Mouse (Mus musculus): Measurements from ENCODE around the gene Mcpt8. TPM values are rescaled to one million over a fixed set of nuclear protein-coding genes. Genes with fewer than 3 reads are reported as not detected.
"Not testable (repeated sequence)": the region's sequence is repeated elsewhere in the genome, so short reads cannot be mapped to it uniquely, and the experiment has no call there.

Mcpt8 gene
- polyA plus RNA-seq, 1 experiment from 2014 or later: 0.61 TPM

GRCm38 (mm10) chr14:56097597-56097996 is 12.5 kb upstream of the Mcpt8 start:
- Histone ChIP-seq H3K27me3 (no peaks in the 10 kb centered on the region), H3K4me3 (no peak overlapping the region), H3K9me3 (no peaks in the 10 kb centered on the region), H3K4me2 (replicated peaks) (no peak overlapping the region), H3K9ac (no peak overlapping the region), H3K27ac (no peak overlapping the region), H3K36me3 (no peaks in the 10 kb centered on the region), H3K4me1 (no peaks in the 10 kb centered on the region)
- WGBS: 70% methylated on average over 1 of the region's 1 CpGs
- ATAC-seq (ENCODE audit: low FRiP score, low read depth): no peak

- Histone ChIP-seq H3K9ac (no peak overlapping the region), H3K36me3 (no peaks in the 10 kb centered on the region), H3K4me3 (no peak overlapping the region), H3K9me3 (no peaks in the 10 kb centered on the region), H3K27ac (no peak overlapping the region), H3K4me2 (replicated peaks) (no peak overlapping the region), H3K4me1 (no peaks in the 10 kb centered on the region), H3K27me3 (no peaks in the 10 kb centered on the region)
- WGBS: 73% methylated on average over 2 of the region's 2 CpGs
- no peak for ATAC-seq (ENCODE audit: low FRiP score, low read depth)
Measured at GRCm38 (mm10) chr14:56093353-56093752, 8.3 kb upstream of the Mcpt8 start.

GRCm38 (mm10) chr14:56086711-56087110 is 1.6 kb upstream of the Mcpt8 start:
- Histone ChIP-seq H3K9ac (no peak overlapping the region), H3K27me3 (no peaks in the 10 kb centered on the region), H3K4me3 (no peak overlapping the region), H3K36me3 (no peaks in the 10 kb centered on the region), H3K9me3 (no peaks in the 10 kb centered on the region), H3K4me2 (replicated peaks) (no peak overlapping the region), H3K27ac (no peak overlapping the region), H3K4me1 (no peaks in the 10 kb centered on the region)
- 71% methylated on average over 3 of the region's 3 CpGs for WGBS
- ATAC-seq (ENCODE audit: low FRiP score, low read depth): no peak

GRCm38 (mm10) chr14:56082016-56082415 is 3.1 kb downstream of the Mcpt8 start:
- no peak for ATAC-seq (ENCODE audit: low FRiP score, low read depth)
- no peak overlapping the region for H3K27ac ChIP-seq
- no peak overlapping the region for H3K4me3 ChIP-seq
- 82% methylated on average over 4 of the region's 4 CpGs for WGBS
- no peaks in the 10 kb centered on the region for H3K27me3 ChIP-seq
- no peak overlapping the region for H3K4me2 ChIP-seq (replicated peaks)
- no peak overlapping the region for H3K9ac ChIP-seq
- no peaks in the 10 kb centered on the region for H3K4me1 ChIP-seq
- H3K9me3 ChIP-seq: no peaks in the 10 kb centered on the region
- no peaks in the 10 kb centered on the region for H3K36me3 ChIP-seq

- H3K27me3 ChIP-seq; H3K36me3 ChIP-seq; H3K4me3 ChIP-seq; H3K4me2 ChIP-seq (replicated peaks); H3K27ac ChIP-seq; ATAC-seq (ENCODE audit: low FRiP score, low read depth); H3K9ac ChIP-seq; H3K9me3 ChIP-seq; H3K4me1 ChIP-seq: not testable (repeated sequence)
- WGBS: 70% methylated on average over 3 of the region's 3 CpGs
Measured at GRCm38 (mm10) chr14:56062213-56062612, 22.9 kb downstream of the Mcpt8 start, which contains the start of gene Mcpt4. TSS of gene Mcpt4 (minus strand) at chr14:56062313.

GRCm38 (mm10) chr14:56057722-56058121 is 27.4 kb downstream of the Mcpt8 start:
- H3K4me1 ChIP-seq: no peaks in the 10 kb centered on the region
- no peak overlapping the region for H3K4me2 ChIP-seq (replicated peaks)
- no peak for ATAC-seq (ENCODE audit: low FRiP score, low read depth)
- WGBS: 76% methylated on average over 4 of the region's 4 CpGs
- no peak overlapping the region for H3K27ac ChIP-seq
- H3K9ac ChIP-seq: no peak overlapping the region
- H3K9me3 ChIP-seq: no peaks in the 10 kb centered on the region
- no peak overlapping the region for H3K4me3 ChIP-seq
- no peaks in the 10 kb centered on the region for H3K27me3 ChIP-seq
- no peaks in the 10 kb centered on the region for H3K36me3 ChIP-seq

GRCm38 (mm10) chr14:56055408-56055807 is 29.7 kb downstream of the Mcpt8 start:
- Histone ChIP-seq H3K9ac (no peak overlapping the region), H3K27me3 (no peaks in the 10 kb centered on the region), H3K4me2 (replicated peaks) (no peak overlapping the region), H3K4me1 (no peaks in the 10 kb centered on the region), H3K9me3 (no peaks in the 10 kb centered on the region), H3K27ac (no peak overlapping the region), H3K4me3 (no peak overlapping the region), H3K36me3 (no peaks in the 10 kb centered on the region)
- 82% methylated on average over 3 of the region's 3 CpGs for WGBS
- ATAC-seq (ENCODE audit: low FRiP score, low read depth): no peak

- not testable (repeated sequence) for H3K9me3 ChIP-seq; H3K9ac ChIP-seq; H3K27me3 ChIP-seq; H3K4me2 ChIP-seq (replicated peaks); H3K4me3 ChIP-seq; H3K4me1 ChIP-seq; ATAC-seq (ENCODE audit: low FRiP score, low read depth); H3K36me3 ChIP-seq; H3K27ac ChIP-seq
- 70% methylated on average over 1 of the region's 1 CpGs for WGBS
Measured at GRCm38 (mm10) chr14:56041792-56042191, 43.3 kb downstream of the Mcpt8 start, which contains the start of gene Mcpt2. TSS of gene Mcpt2 (plus strand) at chr14:56042041.

- H3K4me1 ChIP-seq: no peaks in the 10 kb centered on the region
- H3K27ac ChIP-seq: no peak overlapping the region
- no peaks in the 10 kb centered on the region for H3K36me3 ChIP-seq
- no peaks in the 10 kb centered on the region for H3K27me3 ChIP-seq
- H3K4me2 ChIP-seq (replicated peaks): no peak overlapping the region
- no peak for ATAC-seq (ENCODE audit: low FRiP score, low read depth)
- H3K9me3 ChIP-seq: no peaks in the 10 kb centered on the region
- 59% methylated on average over 2 of the region's 2 CpGs for WGBS
- H3K4me3 ChIP-seq: no peak overlapping the region
- no peak overlapping the region for H3K9ac ChIP-seq
Measured at GRCm38 (mm10) chr14:56034433-56034832, 50.6 kb downstream of the Mcpt8 start.

Small RNAs within 50 kb of the gene (microRNA-seq; reads per million reads assigned to microRNA genes)
- not detected for gene Mir6949

Other genes starting within 250 kb of the Mcpt8 start
- 28.2 and 34.2 TPM in 2 replicates for gene Nynrin, start 231.3 kb downstream of the Mcpt8 start, polyA plus RNA-seq (2015; fragmentation: Nextera tagmentation; extraction: Ambion mirVana)
- gene Cbln3, start 200.9 kb downstream of the Mcpt8 start, polyA plus RNA-seq (2015; fragmentation: Nextera tagmentation; extraction: Ambion mirVana): 0.17 and 0.31 TPM in 2 replicates
- gene Khnyn, start 200.3 kb downstream of the Mcpt8 start, polyA plus RNA-seq (2015; fragmentation: Nextera tagmentation; extraction: Ambion mirVana): 24.2 and 25.5 TPM in 2 replicates
- 98.8 and 104 TPM in 2 replicates for gene Sdr39u1, start 185.0 kb downstream of the Mcpt8 start, polyA plus RNA-seq (2015; fragmentation: Nextera tagmentation; extraction: Ambion mirVana)
- gene Cma1, start 140.6 kb downstream of the Mcpt8 start, polyA plus RNA-seq (2015; fragmentation: Nextera tagmentation; extraction: Ambion mirVana): 10.7 and 11.9 TPM in 2 replicates
- gene Cma2, start 134.3 kb downstream of the Mcpt8 start, polyA plus RNA-seq (2015; fragmentation: Nextera tagmentation; extraction: Ambion mirVana): not detected in 2 replicates
- not detected in 2 replicates for gene Mcpt1, start 67.3 kb downstream of the Mcpt8 start, polyA plus RNA-seq (2015; fragmentation: Nextera tagmentation; extraction: Ambion mirVana)
- gene Mcpt9, start 54.8 kb downstream of the Mcpt8 start, polyA plus RNA-seq (2015; fragmentation: Nextera tagmentation; extraction: Ambion mirVana): not detected in 2 replicates
- not detected in 2 replicates for gene Mcpt2, start 43.2 kb downstream of the Mcpt8 start, polyA plus RNA-seq (2015; fragmentation: Nextera tagmentation; extraction: Ambion mirVana)
- gene Mcpt4, start 23.0 kb downstream of the Mcpt8 start, polyA plus RNA-seq (2015; fragmentation: Nextera tagmentation; extraction: Ambion mirVana): 0.13 TPM in 1 of 2 replicates, not detected in the other
- gene Ctsg, start 17.3 kb upstream of the Mcpt8 start, polyA plus RNA-seq (2015; fragmentation: Nextera tagmentation; extraction: Ambion mirVana): 0.57 TPM in 1 of 2 replicates, not detected in the other
- gene Gzme, start 35.4 kb upstream of the Mcpt8 start, polyA plus RNA-seq (2015; fragmentation: Nextera tagmentation; extraction: Ambion mirVana): not detected in 2 replicates
- not detected in 2 replicates for gene Gzmd, start 47.3 kb upstream of the Mcpt8 start, polyA plus RNA-seq (2015; fragmentation: Nextera tagmentation; extraction: Ambion mirVana)
- not detected in 2 replicates for gene Gzmg, start 74.3 kb upstream of the Mcpt8 start, polyA plus RNA-seq (2015; fragmentation: Nextera tagmentation; extraction: Ambion mirVana)
- gene Gzmn, start 89.3 kb upstream of the Mcpt8 start, polyA plus RNA-seq (2015; fragmentation: Nextera tagmentation; extraction: Ambion mirVana): not detected in 2 replicates
- gene Gzmf, start 126.1 kb upstream of the Mcpt8 start, polyA plus RNA-seq (2015; fragmentation: Nextera tagmentation; extraction: Ambion mirVana): not detected in 2 replicates
- not detected in 2 replicates for gene Gzmc, start 149.4 kb upstream of the Mcpt8 start, polyA plus RNA-seq (2015; fragmentation: Nextera tagmentation; extraction: Ambion mirVana)
- 1.1 and 1.2 TPM in 2 replicates for gene Gzmb, start 177.0 kb upstream of the Mcpt8 start, polyA plus RNA-seq (2015; fragmentation: Nextera tagmentation; extraction: Ambion mirVana)